Mouse (Mus musculus) heart, embryonic 15.5 days (tissue): ENCODE data around the gene Scai. TPM values are rescaled to one million over a fixed set of nuclear protein-coding genes. Genes with fewer than 3 reads are reported as not detected.
"Not testable (repeated sequence)": the region's sequence is repeated elsewhere in the genome, so short reads cannot be mapped to it uniquely, and the experiment has no call there.

Experiments used
- ATAC-seq: fragments of 200-750 bp; cut with Nextera tagmentation; replicated peaks from 2 replicates; pipeline ENCODE4 v1.8.0; 2017; ENCODE audit warnings: low read depth, moderate TSS enrichment; ENCODE audit not compliant: insufficient number of reproducible peaks, insufficient read depth, low FRiP score
- H3K27ac ChIP-seq: fragments of 300-500 bp; sonication (generic); 2 replicates; pipeline ENCODE4 v1.5.1; 2015; ENCODE audit warnings: mild to moderate bottlenecking, inconsistent platforms
- H3K27me3 ChIP-seq: fragments of 300-500 bp; sonication (generic); 2 replicates; pipeline ENCODE4 v1.6.1; 2015; ENCODE audit warnings: inconsistent platforms
- H3K36me3 ChIP-seq: fragments of 300-500 bp; sonication (generic); 2 replicates; pipeline ENCODE4 v1.6.1; 2015; ENCODE audit warnings: mild to moderate bottlenecking, inconsistent platforms
- H3K4me1 ChIP-seq: fragments of 300-500 bp; sonication (generic); replicated peaks from 2 replicates; pipeline ENCODE4 v1.6.1; 2015; ENCODE audit warnings: inconsistent platforms
- H3K4me2 ChIP-seq: fragments of 300-500 bp; sonication (generic); 2 replicates; pipeline ENCODE4 v1.6.1; 2015; ENCODE audit warnings: inconsistent platforms, mild to moderate bottlenecking, moderate library complexity
- H3K4me3 ChIP-seq: fragments of 300-500 bp; sonication (generic); 2 replicates; pipeline ENCODE4 v1.5.1; 2015; ENCODE audit warnings: mild to moderate bottlenecking, inconsistent platforms
- H3K9ac ChIP-seq: fragments of 300-500 bp; sonication (generic); 2 replicates; pipeline ENCODE4 v1.6.1; 2015; ENCODE audit warnings: mild to moderate bottlenecking, inconsistent platforms
- H3K9me3 ChIP-seq: fragments of 300-500 bp; sonication (generic); replicated peaks from 2 replicates; pipeline ENCODE4 v1.6.1; 2016; ENCODE audit warnings: inconsistent platforms
- WGBS: fragments of 180-500 bp; shearing (Covaris S2); methylation state at CpG from one replicate; pipeline ENCODE4 v1.1.7; 2015; ENCODE audit warnings: mixed read lengths; 5-methylcytosine and 5-hydroxymethylcytosine counted together
- polyA plus RNA-seq: library from polyadenylated mRNA; unstranded; fragments of >200 nt; fragmentation: Nextera tagmentation; extraction: Ambion mirVana; gene quantifications from 2 replicates; pipeline ENCODE4 v1.2.1, GENCODE M21; 2015

The Scai gene
- polyA plus RNA-seq: 5.3 and 6.5 TPM in 2 replicates

DNA sequence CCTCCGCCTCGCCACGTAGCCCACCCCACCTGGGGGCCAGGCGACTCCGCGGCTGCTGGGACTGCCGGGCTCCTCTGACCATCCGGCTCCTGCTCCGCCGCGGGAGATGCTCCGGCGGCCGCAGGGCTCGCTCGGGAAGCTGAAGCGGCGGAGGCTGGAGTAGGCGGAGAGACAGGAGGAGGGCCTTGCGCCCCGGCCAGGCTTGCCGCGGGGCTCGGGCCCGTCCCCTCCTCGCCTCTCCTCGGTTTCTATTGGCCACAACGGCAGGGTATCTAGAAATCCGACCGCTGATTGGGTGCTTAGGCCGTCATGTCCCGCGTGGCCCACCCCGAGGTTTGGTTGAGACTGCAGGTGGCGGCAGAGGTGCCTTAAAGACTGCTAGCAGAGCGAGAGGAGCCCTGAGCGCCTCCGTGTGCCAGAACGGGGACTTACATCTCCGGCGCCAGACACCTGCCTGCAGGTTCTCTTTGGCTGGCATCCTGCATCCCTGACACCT is at the start of gene Scai:
Gene Scai (minus strand): TSS at position 174 of the 496 bp plus-strand sequence.
- H3K4me1 ChIP-seq: peaks cover 13% of the 10 kb centered on the region
- under 1% methylated on average over 41 of the region's 41 CpGs for WGBS
- H3K4me2 ChIP-seq: peak within 1 kb of the TSS; percentile 93
- H3K4me3 ChIP-seq: peak within 1 kb of the TSS; percentile 100
- peak within 1 kb of the TSS; percentile 97 for H3K27ac ChIP-seq
- peak within 1 kb of the TSS; percentile 89 for H3K9ac ChIP-seq
- H3K9me3 ChIP-seq: no peaks in the 10 kb centered on the region
- no peaks in the 10 kb centered on the region for H3K27me3 ChIP-seq
- peaks cover 3% of the 10 kb centered on the region; the same call in 1 of the 2 replicates for H3K36me3 ChIP-seq
- peak; percentile 100 for ATAC-seq

DNA sequence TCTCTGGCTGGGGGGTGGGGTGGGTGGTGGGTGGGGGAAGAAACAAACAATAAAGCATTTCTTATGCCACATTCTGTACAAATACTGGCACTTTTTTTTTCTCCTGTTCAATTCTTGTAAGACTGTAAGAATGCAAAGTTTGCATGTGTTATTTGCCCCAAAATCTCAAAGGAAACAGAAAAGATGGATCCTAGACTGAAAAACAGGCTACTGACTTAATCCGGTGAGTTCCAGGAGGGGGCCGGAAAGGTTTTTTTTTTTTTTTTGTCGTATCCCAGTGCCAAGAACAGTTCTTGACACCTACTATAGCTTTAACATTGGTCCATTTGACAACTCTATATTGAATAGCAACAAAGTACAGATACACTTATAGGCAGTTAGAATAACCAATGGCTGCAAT is 36.2 kb upstream of the Scai start:
- no peak for ATAC-seq
- Histone ChIP-seq H3K36me3 (no peaks in the 10 kb centered on the region), H3K4me1 (peaks cover 17% of the 10 kb centered on the region), H3K9me3 (no peaks in the 10 kb centered on the region), H3K27ac (peak overlapping the region; percentile 96), H3K4me2 (peak overlapping the region; percentile 59), H3K27me3 (no peaks in the 10 kb centered on the region), H3K4me3 (peak overlapping the region; percentile 83), H3K9ac (0 out of 2 replicates have a peak overlapping the region, but pooled peaks have one; percentile 25)
- 26% methylated on average over 3 of the region's 3 CpGs for WGBS

DNA sequence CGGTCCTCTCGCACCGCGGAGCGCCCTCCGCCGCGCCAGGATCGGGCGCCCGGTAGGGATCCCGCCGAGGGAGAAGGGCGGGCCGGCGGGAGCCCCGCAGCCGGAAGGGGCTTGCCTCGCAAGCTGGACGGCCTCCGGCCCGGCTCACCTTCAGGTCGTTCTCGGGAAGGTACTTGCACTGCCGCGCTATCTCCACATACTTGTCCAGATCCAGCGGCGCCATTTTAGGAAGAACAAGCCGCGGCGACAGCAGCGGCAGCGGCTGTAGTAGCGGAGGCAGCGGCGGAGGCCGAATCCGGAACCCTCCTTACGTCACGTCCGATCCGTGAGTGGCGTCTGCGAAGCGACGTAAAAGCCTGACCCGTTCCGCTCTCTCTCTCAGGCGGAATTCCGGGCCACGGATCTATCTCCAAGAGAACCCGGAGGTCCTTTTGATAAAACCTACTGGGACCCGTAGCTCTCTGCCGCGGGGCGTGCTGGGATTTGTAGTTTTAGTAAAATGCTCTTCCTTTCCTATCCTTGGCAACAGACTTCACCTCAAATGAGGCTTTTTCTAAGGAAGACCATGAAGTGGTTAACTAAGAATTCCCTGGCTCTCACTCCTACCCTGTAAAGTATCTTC is 35.6 kb upstream of the Scai start, which contains the start of gene Ppp6c:
Gene Ppp6c (minus strand): TSS at position 433 of the 622 bp plus-strand sequence.
- peaks cover 17% of the 10 kb centered on the region for H3K4me1 ChIP-seq
- H3K4me2 ChIP-seq: peak within 1 kb of the TSS; percentile 65
- under 1% methylated on average over 55 of the region's 56 CpGs for WGBS
- peak; percentile 97 for ATAC-seq
- H3K27me3 ChIP-seq: no peaks in the 10 kb centered on the region
- H3K9me3 ChIP-seq: no peaks in the 10 kb centered on the region
- H3K9ac ChIP-seq: peak within 1 kb of the TSS; percentile 86
- H3K4me3 ChIP-seq: peak within 1 kb of the TSS; percentile 83
- peak within 1 kb of the TSS; percentile 96 for H3K27ac ChIP-seq
- no peaks in the 10 kb centered on the region for H3K36me3 ChIP-seq

DNA sequence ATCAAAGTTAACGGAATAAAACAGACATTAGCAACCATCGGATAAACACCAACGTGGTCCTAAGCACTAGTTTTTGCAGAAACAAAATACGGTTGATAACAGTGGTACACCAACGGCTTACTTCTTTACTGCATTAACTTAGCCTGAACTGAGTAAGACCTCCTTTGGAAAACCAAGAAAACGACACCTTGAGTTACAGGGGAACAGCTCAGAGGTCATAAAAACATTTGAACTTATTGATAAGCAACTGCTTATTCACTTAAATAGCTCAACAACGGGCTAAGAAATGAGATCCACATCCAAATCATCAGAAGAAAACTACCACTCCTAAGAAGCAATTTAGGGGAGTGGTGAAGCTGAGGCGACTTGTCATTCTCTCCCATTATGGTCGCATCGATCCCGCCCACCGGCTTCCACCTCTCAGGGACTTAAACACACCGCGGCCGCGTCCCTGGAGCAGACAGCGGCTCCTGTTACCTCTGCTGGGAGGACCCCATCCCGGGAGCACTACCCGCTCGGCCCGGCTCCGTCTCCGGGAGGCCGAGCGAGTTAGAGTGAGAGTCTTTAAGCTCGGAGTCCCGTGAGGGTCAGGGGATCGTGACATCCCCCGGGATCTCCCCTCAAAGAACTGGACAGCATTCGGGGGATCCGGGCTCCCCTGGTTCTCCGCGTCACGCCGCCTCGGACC is 34.9 kb upstream of the Scai start:
- Histone ChIP-seq H3K4me2 (peak overlapping the region; percentile 65), H3K4me1 (peaks cover 17% of the 10 kb centered on the region), H3K9ac (peak overlapping the region; percentile 86), H3K4me3 (peak overlapping the region; percentile 83), H3K27ac (peak overlapping the region; percentile 96)
- H3K9me3 ChIP-seq, H3K36me3 ChIP-seq, H3K27me3 ChIP-seq: not testable (repeated sequence)
- 3% methylated on average over 30 of the region's 36 CpGs for WGBS
- peak; percentile 63 for ATAC-seq

DNA sequence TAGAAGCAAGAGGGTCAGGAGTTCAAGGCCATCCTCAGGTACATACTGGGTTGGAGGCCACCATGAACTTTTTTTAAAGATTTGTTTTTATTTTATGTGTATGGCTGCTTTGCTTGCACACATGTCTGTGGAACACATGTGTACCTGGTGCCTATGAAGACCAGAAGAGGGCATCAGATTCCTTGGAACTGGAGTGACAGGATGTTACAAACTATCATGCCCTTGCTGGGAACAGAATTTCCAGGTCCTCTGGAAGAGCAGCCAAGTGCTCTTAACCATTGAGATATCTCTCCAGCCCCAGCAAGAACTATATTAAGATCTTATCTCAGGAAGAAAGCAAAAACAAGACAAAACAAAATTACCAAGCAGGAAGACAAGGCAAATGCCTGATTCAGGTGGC is 34.1 kb upstream of the Scai start:
- Histone ChIP-seq H3K4me1 (peaks cover 17% of the 10 kb centered on the region), H3K36me3 (no peaks in the 10 kb centered on the region), H3K9ac (no peak overlapping the region), H3K27ac (no peak overlapping the region), H3K4me3 (peak overlapping the region; percentile 83), H3K4me2 (peak overlapping the region; percentile 65), H3K9me3 (no peaks in the 10 kb centered on the region), H3K27me3 (no peaks in the 10 kb centered on the region)
- ATAC-seq: no peak

DNA sequence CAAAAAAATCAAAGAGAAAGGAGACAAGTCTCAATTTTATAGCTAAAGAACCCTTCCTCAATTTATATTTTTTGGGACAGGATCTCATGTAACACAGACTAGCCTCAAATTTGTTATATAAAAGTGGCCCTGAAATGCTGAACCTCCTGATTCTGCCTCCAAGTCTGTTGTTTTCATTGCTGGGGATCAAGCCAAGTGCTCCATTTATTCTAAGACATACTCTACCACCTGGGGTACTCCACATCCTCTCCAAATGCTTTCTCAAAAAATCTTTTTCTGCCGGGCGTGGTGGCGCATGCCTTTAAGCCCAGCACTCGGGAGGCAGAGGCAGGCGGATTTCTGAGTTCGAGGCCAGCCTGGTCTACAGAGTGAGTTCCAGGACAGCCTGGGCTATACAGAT is 29.5 kb upstream of the Scai start:
- Histone ChIP-seq H3K9me3 (no peaks in the 10 kb centered on the region), H3K27me3 (no peaks in the 10 kb centered on the region), H3K4me2 (no peak overlapping the region), H3K27ac (no peak overlapping the region), H3K4me1 (peaks cover 13% of the 10 kb centered on the region), H3K36me3 (no peaks in the 10 kb centered on the region), H3K4me3 (no peak overlapping the region), H3K9ac (no peak overlapping the region)
- ATAC-seq: no peak
- WGBS: 95% methylated on average over 6 of the region's 6 CpGs

DNA sequence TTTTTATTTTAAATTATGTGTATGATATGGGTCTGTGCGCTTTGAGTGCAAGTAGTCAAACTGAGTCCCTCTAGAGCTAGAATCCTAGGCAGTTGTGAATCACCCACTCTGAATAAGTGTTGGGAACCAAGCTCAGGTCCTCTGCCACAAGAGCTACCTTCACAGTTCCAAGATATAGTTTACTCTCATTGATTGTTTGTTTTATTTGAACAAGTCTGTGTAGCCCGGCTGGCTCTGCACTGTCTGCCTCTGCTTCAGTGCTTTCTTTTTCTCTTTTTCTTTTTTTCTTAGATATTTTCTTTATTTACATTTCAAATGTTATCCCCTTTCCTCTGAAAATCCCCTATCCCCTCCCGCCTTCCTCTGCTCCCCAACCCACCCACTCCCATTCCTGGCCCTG is 28.5 kb upstream of the Scai start:
- 92% methylated on average over 3 of the region's 3 CpGs for WGBS
- no peak overlapping the region for H3K4me2 ChIP-seq
- H3K27me3 ChIP-seq: no peaks in the 10 kb centered on the region
- no peak for ATAC-seq
- no peak overlapping the region for H3K27ac ChIP-seq
- no peaks in the 10 kb centered on the region for H3K36me3 ChIP-seq
- peaks cover 8% of the 10 kb centered on the region; the same call in 1 of the 2 replicates for H3K4me1 ChIP-seq
- no peak overlapping the region for H3K9ac ChIP-seq
- no peak overlapping the region for H3K4me3 ChIP-seq
- no peaks in the 10 kb centered on the region for H3K9me3 ChIP-seq

DNA sequence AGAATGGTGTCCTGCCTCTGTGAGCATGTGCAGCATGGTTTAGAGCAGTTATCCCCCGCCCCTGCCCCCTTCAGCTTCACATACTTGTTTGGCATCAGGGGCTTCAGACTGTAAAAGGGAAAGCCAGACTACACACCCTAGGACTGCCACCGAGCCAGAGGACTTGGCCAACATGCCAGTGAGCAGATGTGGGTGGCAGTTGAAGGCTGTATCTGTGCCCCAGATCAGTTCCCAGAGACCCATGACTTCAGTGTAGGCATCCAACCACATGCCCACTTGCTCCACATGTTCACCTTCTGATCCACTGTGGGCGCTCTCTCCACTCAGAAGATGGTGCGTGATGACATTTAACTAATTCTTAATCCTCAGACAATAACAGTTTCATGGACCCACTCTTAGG is 26.6 kb upstream of the Scai start:
- Histone ChIP-seq H3K4me1 (0 out of 2 replicates have a peak, but pooled peaks cover 6% of the 10 kb centered on the region), H3K27me3 (no peaks in the 10 kb centered on the region), H3K36me3 (no peaks in the 10 kb centered on the region), H3K9ac (no peak overlapping the region), H3K4me3 (no peak overlapping the region), H3K4me2 (no peak overlapping the region), H3K9me3 (no peaks in the 10 kb centered on the region), H3K27ac (no peak overlapping the region)
- WGBS: 94% methylated on average over 4 of the region's 4 CpGs
- ATAC-seq: no peak

DNA sequence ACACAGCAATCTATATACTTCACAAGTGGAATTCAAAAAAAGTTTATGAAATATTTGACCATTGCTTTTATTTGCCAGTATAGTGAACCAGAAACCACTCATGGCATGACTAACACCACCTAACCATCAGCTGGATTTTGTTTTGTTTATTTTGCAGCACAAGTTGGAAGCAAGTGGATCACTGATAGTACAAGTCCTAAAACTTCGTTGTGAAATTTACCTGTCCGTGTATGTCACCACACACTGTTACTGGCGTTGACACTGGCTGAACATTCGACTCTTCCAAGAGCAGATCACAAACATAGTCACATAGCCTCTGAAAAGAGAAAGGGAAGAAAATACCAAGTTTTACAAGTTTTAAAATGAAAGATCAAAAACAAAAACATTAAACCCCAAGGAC is 20.2 kb upstream of the Scai start:
- WGBS: 86% methylated on average over 4 of the region's 4 CpGs
- no peak overlapping the region for H3K4me3 ChIP-seq
- H3K27me3 ChIP-seq: no peaks in the 10 kb centered on the region
- H3K4me2 ChIP-seq: no peak overlapping the region
- 0 out of 2 replicates have a peak, but pooled peaks cover 6% of the 10 kb centered on the region for H3K4me1 ChIP-seq
- H3K27ac ChIP-seq: no peak overlapping the region
- peaks cover 3% of the 10 kb centered on the region; the same call in 1 of the 2 replicates for H3K36me3 ChIP-seq
- H3K9ac ChIP-seq: no peak overlapping the region
- ATAC-seq: no peak
- H3K9me3 ChIP-seq: no peaks in the 10 kb centered on the region

DNA sequence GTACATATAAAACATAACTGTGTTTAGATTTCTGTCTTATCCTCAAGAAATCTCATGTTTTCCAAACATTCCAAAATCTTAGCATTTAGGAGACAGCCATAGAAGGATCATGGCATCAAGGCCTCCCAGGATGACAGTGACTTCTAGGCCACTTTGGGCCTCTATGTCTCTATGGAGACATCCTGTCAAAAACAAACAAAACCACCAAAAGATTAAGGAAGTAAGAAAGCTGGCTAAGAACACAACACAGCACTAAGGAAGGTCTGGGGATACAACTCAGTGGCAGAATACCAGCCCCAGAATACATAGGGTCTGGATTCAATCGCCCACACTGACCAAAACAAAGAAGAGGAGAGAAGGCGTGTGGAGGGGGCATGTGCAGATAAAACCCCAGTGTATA is 12.8 kb upstream of the Scai start:
- Histone ChIP-seq H3K27me3 (no peaks in the 10 kb centered on the region), H3K4me1 (no peaks in the 10 kb centered on the region), H3K36me3 (peaks cover 9% of the 10 kb centered on the region; the same call in 1 of the 2 replicates), H3K4me2 (no peak overlapping the region), H3K9me3 (no peaks in the 10 kb centered on the region), H3K4me3 (no peak overlapping the region), H3K9ac (no peak overlapping the region), H3K27ac (no peak overlapping the region)
- no peak for ATAC-seq
- WGBS: 77% methylated on average over 2 of the region's 2 CpGs

DNA sequence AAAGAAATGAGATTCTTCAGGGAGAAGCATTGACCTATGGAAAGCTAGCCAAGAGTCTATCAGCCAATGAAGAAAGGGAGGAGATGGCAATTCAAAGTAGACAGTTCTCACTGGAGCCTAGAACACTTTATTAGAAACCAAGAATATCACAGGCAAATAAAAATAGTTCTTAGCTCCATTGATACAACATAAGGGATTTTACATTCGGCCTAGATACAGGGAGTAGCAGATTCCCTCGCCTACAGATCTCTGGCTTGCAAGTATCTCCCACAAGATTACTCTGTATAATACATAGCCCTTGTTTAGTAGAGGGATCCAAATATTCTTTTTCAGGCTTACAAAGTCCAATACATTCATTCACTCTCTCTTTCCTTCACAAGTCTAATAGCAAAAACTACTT is 4.3 kb upstream of the Scai start:
- Histone ChIP-seq H3K4me1 (peaks cover 6% of the 10 kb centered on the region), H3K27me3 (no peaks in the 10 kb centered on the region), H3K4me2 (no peak overlapping the region), H3K9ac (no peak overlapping the region), H3K9me3 (no peaks in the 10 kb centered on the region), H3K4me3 (no peak overlapping the region), H3K36me3 (peaks cover 8% of the 10 kb centered on the region; the same call in 1 of the 2 replicates), H3K27ac (no peak overlapping the region)
- no peak for ATAC-seq
- 95% methylated on average over 2 of the region's 2 CpGs for WGBS
